Mouse (Mus musculus): ENCODE measurements around the gene Slc25a3. TPM values are rescaled to one million over a fixed set of nuclear protein-coding genes. Genes with fewer than 3 reads are reported as not detected.

Gene Slc25a3
- 100 to 1,000 TPM; 268 TPM for polyA plus RNA-seq (2017; shearing (Covaris generic))

DNA sequence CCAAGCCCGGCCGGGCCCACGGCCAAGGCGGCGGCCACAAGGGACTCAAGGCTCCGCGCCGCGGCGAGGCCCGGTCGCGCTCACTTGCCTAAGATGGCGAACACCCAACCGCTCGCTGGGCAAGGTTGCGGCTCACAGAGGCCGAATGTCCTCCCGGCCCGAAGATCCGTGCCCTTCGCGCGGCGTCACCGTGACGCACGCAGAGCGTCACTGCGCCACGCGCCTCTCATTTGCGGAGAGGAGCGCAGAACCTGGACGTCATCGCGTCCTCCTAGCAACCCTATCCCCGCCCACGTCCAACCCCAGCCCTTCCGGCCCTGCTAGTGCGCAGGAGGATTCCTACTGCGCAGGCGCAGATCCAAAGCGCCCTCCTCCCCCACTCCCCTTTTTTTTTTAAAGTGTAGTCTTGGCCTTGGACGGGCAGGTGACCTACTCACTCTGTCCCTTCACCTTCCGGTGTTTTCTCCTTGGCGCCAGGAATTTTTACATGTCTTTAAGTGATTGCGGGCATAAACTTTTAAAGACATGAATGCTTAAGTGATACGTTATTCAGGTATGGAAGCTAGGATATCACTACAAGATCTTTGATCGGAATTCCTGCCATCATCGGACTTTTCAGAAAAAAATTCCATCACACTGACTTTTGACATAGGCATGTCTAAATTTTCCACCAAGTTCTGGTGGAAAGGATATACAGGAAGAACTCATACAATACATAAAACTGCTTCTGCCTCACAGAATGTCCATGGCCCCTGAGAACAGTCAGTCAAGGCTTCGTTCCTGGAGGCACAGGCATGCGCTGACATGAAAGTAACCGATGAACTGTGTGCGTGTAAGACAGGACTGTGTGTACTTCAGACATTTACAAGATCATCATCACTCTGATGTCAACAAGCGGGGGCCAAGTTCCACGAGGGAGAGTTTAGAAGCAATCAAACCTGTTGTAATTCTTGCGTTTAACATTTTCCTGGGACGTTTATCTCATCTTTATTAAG lies at the start of gene Slc25a3:
Gene Slc25a3 (minus strand): TSS at position 232 of the 995 bp plus-strand sequence.
- ATAC-seq, result peak; percentile 97

DNA sequence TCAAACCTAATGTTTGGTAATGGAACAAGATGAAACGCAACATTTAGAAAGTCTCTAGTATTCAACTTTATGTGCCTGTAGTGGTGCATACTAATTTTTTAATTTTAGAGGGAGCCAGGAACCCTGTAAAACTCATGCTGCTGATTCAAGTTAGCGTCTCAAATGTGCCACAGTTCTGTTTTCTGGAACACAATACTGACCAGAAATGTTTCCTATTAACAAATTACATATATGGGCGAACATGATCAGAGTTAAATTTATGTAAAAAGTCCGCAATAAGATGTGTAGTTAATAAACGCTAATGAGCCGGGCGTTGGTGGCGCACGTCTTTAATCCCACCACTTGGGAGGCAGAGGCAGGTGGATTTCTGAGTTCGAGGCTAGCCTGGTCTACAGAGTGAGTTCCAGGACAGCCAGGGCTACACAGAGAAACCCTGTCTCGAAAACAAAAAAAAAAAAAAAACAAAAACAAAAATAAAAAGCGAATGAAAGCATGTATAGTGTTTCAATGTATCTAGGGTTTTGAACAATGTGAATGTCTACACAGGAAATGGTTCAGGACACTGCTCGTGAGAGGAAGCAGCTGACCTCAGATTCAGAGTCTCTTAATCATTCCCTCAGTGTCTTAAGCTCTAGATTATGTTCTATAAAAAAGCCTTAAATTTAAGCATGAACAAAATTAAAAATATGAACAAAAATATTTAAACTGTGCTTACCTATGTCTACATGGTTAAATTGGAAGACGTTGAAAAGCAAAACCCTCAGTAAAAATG lies 48.7 kb upstream of the Slc25a3 start:
- ATAC-seq, result no peak

DNA sequence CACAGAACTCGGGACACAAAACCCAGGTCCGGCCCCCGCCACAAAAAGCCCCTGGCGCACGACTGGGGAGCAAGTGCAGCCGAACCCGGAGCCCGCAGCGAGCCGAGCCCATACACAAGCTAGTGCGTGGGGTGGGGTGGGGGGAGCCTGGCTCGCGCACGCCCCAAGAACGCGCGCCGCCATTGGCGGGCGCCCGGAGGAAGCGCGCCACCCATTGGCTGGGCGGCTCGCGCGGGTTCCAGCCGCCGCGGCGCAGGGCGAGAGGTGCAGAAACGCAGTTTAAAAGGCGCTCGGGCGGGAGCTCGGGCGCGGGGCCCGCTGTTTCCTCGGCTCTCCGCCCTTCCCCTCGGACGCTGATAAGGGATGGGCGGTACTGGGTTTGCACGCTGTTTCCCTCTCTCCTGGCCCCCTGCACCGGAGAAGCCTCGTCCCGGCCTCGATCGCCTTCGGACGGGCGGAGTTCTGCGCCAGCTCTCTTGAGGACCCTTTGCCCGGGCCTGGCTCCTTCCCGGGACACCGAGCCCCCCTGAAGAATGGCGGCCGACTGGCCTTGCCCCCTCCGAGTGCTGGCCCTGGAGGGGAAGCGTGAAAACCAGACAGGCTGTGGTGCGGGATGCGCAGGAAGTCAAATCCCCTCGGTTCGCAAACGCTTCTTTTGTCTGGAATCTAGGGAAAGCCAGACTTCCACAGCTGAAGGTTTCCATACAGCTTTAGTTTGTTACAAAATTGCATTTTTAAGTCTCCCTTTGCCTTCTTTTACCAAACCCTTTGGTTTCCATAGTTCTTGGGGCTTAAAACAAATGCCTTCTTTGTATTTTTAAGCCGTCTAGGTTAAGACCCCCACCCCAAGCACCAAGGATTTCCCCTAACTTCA lies 47.8 kb upstream of the Slc25a3 start:
- peak; percentile 73 for ATAC-seq

DNA sequence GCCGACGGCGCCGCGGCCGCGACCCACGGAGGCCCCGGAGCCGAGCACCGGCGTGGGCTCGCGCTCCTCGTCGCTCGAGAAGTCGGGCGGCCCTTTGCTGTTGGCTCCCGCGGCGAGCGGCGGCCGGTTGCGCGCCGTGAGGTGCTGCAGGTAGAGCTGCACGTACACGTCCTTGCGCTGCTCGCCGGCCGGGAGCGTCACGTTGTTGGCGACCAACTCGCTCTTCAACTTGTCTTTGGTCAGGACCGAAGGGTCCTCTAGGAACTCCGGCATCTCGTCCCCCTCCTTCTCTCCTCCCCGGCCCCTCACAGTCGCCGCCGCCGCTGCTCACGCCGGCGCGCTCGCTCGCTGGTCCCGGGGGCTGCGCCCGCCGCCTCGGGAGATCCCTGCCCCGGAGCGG lies 47.2 kb upstream of the Slc25a3 start:
- ATAC-seq, result peak; percentile 7

DNA sequence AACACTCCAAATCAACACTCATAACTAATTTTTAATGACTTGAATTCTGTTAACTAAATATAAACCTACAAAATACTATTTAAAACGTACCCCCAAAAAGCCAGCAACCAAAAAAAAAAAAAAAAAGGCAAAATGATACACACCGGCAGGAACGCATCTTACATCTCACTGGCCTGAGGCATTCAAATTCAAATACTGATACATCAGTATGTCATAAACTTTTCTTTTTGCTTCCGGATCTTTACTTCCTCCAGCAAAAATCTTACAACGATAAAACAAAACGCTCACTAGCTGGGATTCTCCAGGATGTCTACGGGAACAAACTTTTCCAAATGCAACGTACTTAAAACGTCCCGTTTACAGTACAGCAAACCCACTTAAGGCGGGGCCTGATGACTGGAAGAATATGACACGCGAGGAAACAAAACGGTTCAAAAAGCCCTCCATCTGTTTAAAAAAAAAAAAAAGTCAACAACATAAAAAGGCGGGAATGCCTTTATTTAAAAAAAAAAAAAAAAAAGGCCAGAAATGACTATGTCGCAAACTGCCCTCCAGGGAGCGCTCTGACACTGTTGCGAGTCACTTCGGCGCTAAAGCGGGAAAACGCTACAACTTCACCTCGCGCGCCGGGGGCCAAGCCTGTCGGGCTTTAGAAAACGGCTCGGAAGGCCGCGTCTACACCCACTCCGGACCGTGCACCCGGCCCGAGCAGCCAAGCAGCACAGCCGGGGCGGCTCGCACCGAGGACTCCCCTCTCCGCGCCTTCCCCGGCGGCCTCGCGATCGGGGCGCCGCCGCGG lies 46.5 kb upstream of the Slc25a3 start:
- peak; percentile 55 for ATAC-seq

DNA sequence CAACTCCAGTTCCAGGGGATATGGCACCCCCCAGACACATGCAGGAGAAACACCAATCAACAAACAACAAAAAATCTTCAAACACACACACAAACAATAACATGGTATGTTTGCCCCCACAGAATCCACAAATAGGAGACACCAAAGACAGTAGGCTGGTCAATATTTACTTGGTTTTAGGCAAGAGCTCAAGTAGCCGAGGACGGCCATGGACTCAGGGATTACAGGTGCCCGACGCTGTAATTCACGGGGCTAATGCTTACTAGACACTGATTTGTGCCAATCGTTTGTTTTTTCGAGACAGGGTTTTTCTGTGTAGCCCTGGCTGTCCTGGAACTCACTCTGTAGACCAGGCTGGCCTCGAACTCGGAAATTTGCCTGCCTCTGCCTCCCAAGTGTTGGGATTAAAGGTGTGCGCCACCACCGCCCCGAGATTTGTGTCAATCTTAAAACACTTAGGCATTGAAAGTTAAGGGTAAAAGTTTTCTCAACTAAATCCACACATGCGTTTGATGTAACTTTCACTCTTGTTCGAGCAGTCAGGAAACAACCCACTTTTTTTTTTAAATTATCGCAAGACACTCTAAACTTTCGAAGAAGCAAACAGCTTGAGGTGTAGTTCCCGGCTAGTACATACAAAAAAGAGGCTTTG lies 45.7 kb upstream of the Slc25a3 start:
- no peak for ATAC-seq

DNA sequence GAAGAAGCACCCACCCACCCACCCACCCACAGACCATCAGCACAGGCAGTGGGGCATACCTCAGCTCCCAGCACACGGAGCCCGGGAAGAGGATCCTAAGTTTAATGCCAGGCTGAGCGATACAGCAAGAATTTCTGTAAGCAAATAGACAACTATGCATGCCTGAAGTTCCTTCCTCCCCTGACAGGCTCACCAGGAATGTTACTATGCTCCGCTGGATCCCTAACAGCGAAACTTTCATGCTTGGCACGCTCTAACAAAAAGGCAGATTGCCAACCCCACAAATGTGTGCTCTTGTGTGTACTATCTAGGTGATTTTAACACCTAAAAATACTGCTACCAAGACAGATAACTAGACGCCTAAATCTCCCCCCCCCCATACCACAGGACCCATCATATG lies 43.5 kb upstream of the Slc25a3 start:
- no peak for ATAC-seq

DNA sequence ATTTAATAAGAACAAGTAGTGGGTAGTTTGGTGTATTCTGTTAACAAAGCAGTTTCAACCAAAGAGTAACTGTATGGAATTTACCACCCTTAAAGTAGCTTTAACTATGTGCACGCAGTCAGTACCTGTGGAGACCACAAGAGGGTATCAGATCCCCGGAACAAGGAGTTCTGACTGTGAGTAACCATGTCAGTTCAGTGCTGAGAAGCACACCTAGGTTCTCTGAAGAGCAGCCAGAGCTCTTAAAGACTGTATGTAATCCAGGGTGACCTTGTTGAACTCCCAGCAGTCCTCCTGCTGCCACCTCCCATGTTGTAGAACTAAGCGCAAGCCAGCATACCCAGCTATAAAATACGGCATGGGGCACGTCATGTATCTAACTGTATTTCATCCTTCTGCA lies 43.0 kb upstream of the Slc25a3 start:
- ATAC-seq, result peak; percentile 59

DNA sequence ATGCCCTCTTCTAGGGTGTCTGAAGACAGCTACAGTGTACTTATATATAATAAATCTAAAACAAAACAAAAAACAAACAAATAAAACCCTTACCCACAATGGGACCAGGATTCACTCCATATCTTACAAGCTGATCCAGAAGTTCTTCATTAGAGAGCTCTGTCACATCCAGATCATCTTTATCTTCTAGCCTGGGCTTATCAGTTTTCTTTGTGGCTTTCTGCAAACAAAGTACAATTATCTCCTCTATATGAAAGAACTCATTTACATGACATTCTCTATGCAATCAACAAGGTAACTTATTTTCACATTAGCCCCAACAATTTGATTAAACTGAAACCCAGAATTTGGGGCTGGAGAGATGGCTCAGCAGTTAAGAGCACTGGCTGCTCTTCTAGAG lies 42.0 kb upstream of the Slc25a3 start:
- no peak for ATAC-seq

DNA sequence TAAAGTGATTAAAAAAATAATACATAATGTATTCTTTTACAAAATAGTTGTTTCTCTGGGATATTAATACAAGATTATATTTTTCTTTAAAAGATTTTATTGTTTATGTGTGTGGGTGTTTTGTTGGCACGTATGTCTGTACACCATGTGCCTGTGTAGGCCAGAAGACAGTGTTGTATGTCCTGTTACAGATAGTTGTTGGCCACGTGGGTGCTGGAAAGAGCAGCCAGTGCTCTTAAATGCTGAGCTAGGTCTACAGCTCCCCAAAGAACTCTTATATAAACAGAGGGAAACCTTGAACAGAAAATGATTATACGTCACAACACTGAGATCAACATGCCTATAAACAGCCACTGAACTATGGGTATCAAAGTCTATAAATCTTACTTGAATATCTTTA lies 40.6 kb upstream of the Slc25a3 start:
- no peak for ATAC-seq

DNA sequence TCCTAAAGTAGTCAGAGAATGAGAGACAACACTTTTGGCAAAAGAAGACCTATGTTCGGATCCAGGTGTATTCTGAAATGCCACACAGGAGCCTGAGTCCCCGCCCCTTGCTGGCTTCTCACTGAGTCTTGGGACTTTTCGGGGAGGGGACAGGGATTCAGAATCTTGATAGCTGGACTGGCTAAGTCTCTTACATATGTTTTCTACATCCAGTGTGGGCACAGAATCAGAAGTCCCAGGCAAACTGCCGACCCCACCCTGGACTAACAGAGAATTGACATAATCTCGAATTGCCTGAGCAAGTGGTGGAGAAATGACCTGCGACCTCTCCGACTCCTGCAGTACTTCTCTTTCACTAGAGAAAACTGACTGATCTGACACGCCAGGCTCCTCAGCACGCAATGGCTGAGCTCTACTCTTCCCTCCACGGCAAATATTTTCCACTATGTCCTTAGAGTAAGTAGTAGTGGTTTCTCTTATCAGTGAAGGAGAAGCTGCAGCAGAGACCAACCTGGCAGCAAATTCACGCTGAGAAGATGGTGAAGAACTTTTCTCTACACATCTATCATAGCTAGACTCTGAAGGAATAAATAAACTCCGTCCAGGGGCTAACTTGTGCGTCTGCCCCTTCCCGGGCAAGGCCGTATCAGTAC lies 38.8 kb upstream of the Slc25a3 start:
- ATAC-seq, result no peak

DNA sequence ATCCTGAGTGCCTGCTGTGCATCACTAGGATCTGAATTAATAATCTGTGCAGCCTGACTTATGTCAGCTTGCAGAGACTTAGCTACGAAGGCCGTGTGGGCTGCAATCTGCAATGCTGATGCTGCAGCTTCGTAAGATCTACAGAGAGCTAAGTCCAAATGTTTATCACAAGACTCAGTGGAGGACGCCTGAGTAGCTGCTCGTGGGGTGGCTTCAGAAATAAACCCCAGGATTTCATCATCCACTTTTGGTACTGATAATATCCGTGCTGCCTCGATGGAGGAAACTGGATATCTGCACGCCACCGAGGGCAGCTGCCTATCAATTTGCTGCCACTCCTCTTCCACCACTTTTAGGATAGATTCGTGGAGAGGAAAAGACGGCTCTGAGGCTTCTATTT lies 38.2 kb upstream of the Slc25a3 start:
- no peak for ATAC-seq

DNA sequence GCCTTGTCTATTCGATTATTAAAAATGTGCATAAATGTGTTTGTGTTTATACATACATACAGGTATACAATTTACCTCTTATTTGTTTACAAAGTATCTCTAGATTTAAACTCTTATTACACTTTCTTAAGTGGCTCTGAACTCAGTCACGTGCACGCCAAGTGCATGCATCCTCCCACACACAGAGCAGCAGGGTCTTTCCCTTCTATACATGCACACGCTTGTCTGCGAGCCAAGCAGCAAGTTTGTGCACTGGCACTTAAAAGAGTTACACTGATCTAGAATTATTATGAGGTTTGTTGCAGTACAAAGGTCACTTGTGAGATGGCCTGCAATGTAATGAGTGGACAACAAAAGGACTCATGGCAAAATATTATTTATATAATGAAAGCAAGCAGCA lies 37.1 kb upstream of the Slc25a3 start:
- ATAC-seq, result peak; percentile 85

DNA sequence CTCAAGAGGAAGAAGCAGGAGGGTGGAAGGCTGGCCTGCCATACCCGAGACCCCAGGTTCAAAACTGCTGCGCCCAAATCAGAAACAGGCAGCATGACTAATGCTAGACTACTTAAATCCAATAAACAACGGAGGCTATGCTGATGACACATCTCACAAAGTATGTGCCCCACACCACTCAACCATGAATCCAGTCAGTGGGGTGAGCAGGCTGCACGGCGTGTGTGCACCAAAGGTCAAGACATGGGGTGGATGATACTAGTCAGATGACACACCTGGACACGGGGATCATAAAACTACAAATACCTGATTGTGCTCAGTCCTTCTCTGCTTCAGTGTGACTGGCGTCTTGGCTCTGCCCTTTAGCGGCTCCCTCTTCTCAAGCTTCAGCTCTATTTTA lies 34.6 kb upstream of the Slc25a3 start:
- no peak for ATAC-seq

DNA sequence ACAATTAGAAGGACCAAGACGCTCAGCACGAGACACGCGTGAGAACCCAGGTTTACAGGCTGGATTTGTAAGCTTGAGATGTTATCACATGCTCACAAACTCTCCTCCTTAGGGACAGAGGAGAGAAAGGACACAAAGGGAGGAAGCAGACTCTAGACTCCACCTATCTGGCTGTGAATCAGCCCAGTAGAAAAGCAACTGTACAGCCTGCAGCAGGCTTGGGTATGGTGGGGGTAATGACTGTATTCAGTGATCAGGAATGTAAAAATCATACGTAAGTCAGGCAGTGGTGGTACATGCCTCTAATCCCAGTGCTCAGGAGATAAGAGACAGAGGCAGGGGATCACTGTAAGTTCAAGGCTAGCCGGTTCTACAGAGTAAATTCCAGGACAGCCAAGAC lies 32.5 kb upstream of the Slc25a3 start:
- ATAC-seq, result no peak

DNA sequence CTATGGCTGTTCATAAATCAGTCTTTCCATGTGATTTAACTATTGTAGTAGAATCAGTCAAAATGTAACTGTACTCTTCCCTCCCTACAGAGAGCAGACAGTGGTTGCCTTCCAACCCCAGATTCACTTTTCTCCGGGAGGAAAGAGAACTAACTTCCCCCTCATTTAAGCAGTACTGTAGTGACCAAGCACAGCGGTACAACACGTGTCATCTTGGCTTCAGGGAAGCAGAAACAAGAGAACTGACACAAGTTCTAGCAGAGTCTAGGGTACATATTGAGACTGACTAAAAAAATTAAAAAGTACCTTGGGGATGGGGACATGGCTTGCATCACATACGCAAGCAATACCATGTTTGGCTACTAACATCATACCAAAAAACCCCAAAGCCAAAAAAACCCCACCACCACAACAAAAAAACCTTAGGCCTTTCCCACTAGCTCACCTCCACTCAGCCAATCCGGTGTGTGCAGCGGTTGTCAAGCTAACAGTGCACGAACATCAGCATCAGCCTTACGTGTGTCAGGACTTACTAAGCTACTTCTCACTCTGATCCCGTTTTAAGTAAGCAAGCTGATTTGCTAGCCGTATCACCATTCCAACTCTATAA lies 30.1 kb upstream of the Slc25a3 start:
- peak; percentile 81 for ATAC-seq

DNA sequence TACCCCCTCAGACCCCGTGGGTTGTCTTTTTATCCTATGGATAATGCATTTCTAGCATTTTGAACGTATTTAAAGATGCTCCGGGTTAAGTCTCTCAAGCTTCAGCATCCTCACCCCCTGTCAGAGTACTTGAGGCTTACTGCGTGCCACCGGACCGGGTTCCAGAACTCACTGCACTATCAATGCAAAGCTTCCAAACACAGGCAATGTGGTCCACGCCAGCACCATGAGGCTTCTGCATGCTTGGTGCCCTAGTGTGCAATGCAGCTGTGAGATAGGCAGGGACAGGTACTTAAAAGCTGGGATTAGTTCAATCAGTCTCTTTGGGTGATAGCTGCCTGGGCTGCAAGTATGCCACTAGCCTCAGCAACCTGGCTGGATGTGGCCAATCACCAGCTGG lies 21.6 kb upstream of the Slc25a3 start:
- ATAC-seq, result no peak

DNA sequence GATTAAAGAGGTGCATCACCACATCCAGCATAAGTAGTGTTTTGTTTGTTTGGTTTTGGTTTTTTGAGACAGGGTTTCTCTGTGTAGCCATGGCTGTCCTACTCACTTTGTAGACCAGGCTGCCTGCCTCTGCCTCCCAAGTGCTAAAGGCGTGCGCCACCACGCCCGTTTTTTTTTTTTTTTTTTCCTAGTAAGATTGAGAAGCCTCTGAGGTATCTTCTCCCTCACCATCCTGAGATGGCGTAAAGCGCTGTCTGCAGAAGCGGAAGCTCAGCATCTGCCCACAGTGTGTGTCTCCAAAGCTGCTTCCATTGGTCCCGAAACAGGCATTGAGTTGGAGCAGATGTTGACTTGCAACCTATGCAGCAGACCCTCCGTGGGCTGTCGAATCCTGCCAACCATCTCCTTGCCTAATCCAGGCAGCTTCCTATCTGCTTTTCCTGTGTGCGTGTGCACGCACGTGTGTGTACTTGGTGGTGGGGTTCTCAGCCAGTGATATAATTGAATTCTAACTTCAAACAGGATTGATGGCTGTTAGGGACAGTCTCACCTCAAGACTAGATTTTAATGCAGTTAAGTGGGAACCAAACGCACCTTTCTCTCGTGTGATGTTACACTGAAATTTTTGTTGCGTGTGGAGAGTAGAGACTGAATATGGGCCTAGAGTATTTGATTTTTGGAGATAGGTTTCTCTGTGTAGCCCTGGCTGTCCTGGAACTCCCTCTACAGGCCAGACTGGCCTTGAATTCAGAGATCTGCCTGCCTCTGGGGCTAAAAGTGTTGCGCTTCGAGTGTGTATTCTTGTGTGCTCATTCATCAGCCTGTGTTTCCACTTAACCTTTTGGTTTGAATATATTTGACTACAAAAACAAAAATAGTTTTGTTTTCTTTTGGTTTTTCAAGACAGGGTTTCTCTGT lies 19.7 kb upstream of the Slc25a3 start:
- ATAC-seq, result no peak

DNA sequence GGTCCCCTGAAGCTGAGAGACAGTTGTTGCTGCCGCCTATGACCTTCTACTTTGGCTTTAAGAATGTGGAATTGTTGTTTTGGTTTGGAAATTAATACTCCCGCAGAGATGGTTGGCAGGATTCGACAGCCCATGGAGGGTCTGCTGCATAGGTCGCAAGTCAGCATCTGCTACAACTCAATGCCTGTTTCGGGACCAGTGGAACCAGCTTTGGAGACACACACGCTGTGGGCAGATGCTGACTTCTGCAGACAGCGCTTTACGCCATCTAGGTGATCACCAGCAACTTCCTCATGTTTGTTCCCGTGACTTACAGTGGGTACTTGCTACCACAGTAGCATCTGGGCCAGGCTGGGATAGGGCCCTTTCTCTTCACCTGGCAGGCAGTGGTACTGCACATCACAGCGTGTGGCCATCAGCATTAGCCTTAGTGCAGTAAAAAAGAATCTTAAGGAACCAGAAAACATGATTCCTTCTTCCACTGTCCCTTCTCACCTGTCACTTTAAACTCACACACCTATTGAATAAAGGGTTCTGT lies 18.9 kb upstream of the Slc25a3 start:
- no peak for ATAC-seq
